Mouse (Mus musculus): ENCODE results near the gene Neo1.

Gene Neo1

GRCm38 (mm10) chr9:58859080-58859635 is 177.1 kb downstream of the Neo1 start:
- no peak for DNase-seq (ENCODE audit: low spot score in 2 of 2)

- no peak for DNase-seq (ENCODE audit: low spot score in 2 of 2)
These were observed 181.3 kb downstream of the Neo1 start for GRCm38 (mm10) chr9:58854931-58855330.

- no peak for DNase-seq (ENCODE audit: low spot score in 2 of 2)
These were observed 186.5 kb downstream of the Neo1 start for GRCm38 (mm10) chr9:58849576-58850315.

- DNase-seq (ENCODE audit: low spot score in 2 of 2) = no peak
These were observed 188.6 kb downstream of the Neo1 start for GRCm38 (mm10) chr9:58847676-58848075.

- DNase-seq (ENCODE audit: low spot score in 2 of 2) = no peak
These were observed 189.2 kb downstream of the Neo1 start for GRCm38 (mm10) chr9:58847008-58847407.

- DNase-seq (ENCODE audit: low spot score in 2 of 2) = no peak
These were observed 191.6 kb downstream of the Neo1 start for GRCm38 (mm10) chr9:58844597-58844996.

GRCm38 (mm10) chr9:58841655-58842054 is 194.6 kb downstream of the Neo1 start:
- DNase-seq (ENCODE audit: low spot score in 2 of 2) = no peak

GRCm38 (mm10) chr9:58838504-58838903 is 197.7 kb downstream of the Neo1 start:
- DNase-seq (ENCODE audit: low spot score in 2 of 2) = no peak

- DNase-seq (ENCODE audit: low spot score in 2 of 2) = no peak
These were observed 199.1 kb downstream of the Neo1 start for GRCm38 (mm10) chr9:58837174-58837573.

- DNase-seq (ENCODE audit: low spot score in 2 of 2) = no peak
These were observed 203.3 kb downstream of the Neo1 start for GRCm38 (mm10) chr9:58832939-58833338.

- DNase-seq (ENCODE audit: low spot score in 2 of 2) = no peak
These were observed 206.6 kb downstream of the Neo1 start for GRCm38 (mm10) chr9:58829627-58830026.
